Mouse (Mus musculus) urinary bladder, postnatal 4 days (tissue): ENCODE measurements around the gene Slc24a3.

Source experiments
- DNase-seq, 2 experiments: peaks; one replicate each; pipeline ENCODE4 v3.0.0; 2021 to 2022; ENCODE audit warnings: low spot score in 2 of 2

The Slc24a3 gene

GRCm38 (mm10) chr2:145631123-145631798, 463.7 kb downstream of the Slc24a3 start:
- DNase-seq, result no peak

- DNase-seq, result no peak
These were observed 464.2 kb downstream of the Slc24a3 start for GRCm38 (mm10) chr2:145631799-145632174.

- DNase-seq, result no peak
These were observed 466.3 kb downstream of the Slc24a3 start for GRCm38 (mm10) chr2:145633811-145634210.

- DNase-seq, result no peak
These were observed 472.9 kb downstream of the Slc24a3 start for GRCm38 (mm10) chr2:145640255-145640984.

- DNase-seq, result no peak
These were observed 487.9 kb downstream of the Slc24a3 start for GRCm38 (mm10) chr2:145655373-145655960.

- DNase-seq, result no peak
These were observed 488.6 kb downstream of the Slc24a3 start for GRCm38 (mm10) chr2:145656121-145656520.

GRCm38 (mm10) chr2:145656716-145657115, 489.2 kb downstream of the Slc24a3 start:
- no peak for DNase-seq

GRCm38 (mm10) chr2:145661242-145661641, 493.7 kb downstream of the Slc24a3 start:
- no peak for DNase-seq

- DNase-seq, result no peak
These were observed 496.3 kb downstream of the Slc24a3 start for GRCm38 (mm10) chr2:145663899-145664298.

GRCm38 (mm10) chr2:145664311-145664710, 496.8 kb downstream of the Slc24a3 start:
- peak in 1 of 2 experiments; percentile 39 for DNase-seq

- peak in 1 of 2 experiments; percentile 55 for DNase-seq
These were observed 500.6 kb downstream of the Slc24a3 start for GRCm38 (mm10) chr2:145668135-145668534.

GRCm38 (mm10) chr2:145670131-145670530, 502.6 kb downstream of the Slc24a3 start:
- no peak for DNase-seq

GRCm38 (mm10) chr2:145674496-145675141, 507.1 kb downstream of the Slc24a3 start:
- DNase-seq, result no peak

- peak; percentile 77 to 81 for DNase-seq
These were observed 507.7 kb downstream of the Slc24a3 start, which contains the start of gene Rin2 for GRCm38 (mm10) chr2:145675142-145675755. Gene Rin2, plus strand, starts transcription at chr2:145675215.

GRCm38 (mm10) chr2:145675756-145676543, 508.4 kb downstream of the Slc24a3 start:
- peak; percentile 29 to 65 for DNase-seq

GRCm38 (mm10) chr2:145676544-145676925, 509.0 kb downstream of the Slc24a3 start:
- DNase-seq, result no peak

GRCm38 (mm10) chr2:145676936-145677335, 509.4 kb downstream of the Slc24a3 start:
- no peak for DNase-seq

- no peak for DNase-seq
These were observed 512.6 kb downstream of the Slc24a3 start for GRCm38 (mm10) chr2:145680141-145680540.

- no peak for DNase-seq
These were observed 513.2 kb downstream of the Slc24a3 start for GRCm38 (mm10) chr2:145680762-145681161.

- DNase-seq, result no peak
These were observed 514.1 kb downstream of the Slc24a3 start for GRCm38 (mm10) chr2:145681626-145682025.

GRCm38 (mm10) chr2:145682924-145683323, 515.4 kb downstream of the Slc24a3 start:
- peak in 1 of 2 experiments; percentile 50 for DNase-seq
